Mouse (Mus musculus): Measurements from ENCODE around the gene Olfr68. TPM values are rescaled to one million over a fixed set of nuclear protein-coding genes. Genes with fewer than 3 reads are reported as not detected.
"Not testable (repeated sequence)": the region's sequence is repeated elsewhere in the genome, so short reads cannot be mapped to it uniquely, and the experiment has no call there.

Gene Olfr68
- not detected in 2 replicates for polyA plus RNA-seq (2015; fragmentation: Nextera tagmentation; extraction: Ambion mirVana)

DNA sequence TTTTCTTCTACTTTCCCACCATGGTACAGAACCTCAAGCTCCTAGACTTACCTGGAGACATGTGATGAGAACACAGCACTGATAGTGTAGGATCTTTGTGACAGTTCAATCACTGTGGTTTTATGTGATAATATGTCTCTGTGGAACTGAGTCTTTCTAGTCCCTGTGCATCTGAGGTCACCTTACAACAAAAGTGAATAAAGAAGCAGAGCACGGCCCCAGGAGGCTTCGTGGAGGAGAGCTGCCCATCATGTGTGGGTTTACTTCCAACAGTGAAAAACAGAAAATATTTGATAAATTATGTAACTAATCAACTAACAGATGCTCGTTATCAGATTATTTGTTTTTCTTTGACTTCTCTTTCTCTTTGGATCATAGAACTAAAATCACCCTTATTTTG is at the start of gene Olfr68:
TSS of gene Olfr68 (minus strand) at position 101 of the 400 bp plus-strand sequence.
- ATAC-seq: no peak
- 74% methylated on average over 3 of the region's 3 CpGs for WGBS
- no peak within 1 kb of the TSS for H3K4me2 ChIP-seq (replicated peaks)
- H3K9me3 ChIP-seq: no peaks in the 10 kb centered on the region
- no peaks in the 10 kb centered on the region for H3K36me3 ChIP-seq
- no peaks in the 10 kb centered on the region for H3K4me1 ChIP-seq (replicated peaks)
- no peak within 1 kb of the TSS for H3K27ac ChIP-seq
- no peaks in the 10 kb centered on the region for H3K27me3 ChIP-seq (replicated peaks)
- no peak within 1 kb of the TSS for H3K4me3 ChIP-seq (replicated peaks)
- no peak within 1 kb of the TSS for H3K9ac ChIP-seq

DNA sequence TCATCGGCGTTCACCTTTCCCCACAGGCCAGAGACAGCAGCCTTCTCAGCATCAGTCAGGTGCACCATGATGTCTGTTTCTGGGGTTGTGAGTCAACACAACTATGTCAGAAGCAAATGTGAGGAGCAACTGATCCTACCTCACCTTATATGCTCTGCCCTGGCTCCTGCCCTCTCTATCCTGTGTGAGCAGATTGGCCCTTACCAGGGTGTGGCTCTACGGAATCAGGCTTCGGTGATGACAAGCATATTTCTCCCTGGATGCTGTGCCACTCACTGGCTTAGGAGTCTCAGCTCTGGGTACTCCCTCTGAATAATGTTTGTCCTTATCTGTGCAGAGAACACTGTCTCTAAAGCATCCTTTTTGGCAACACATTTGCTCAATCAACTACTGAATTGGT is 48.3 kb upstream of the Olfr68 start, which contains the start of gene Hbb-bs:
TSS of gene Hbb-bs (minus strand) at position 289 of the 400 bp plus-strand sequence.
- no peaks in the 10 kb centered on the region for H3K27me3 ChIP-seq (replicated peaks)
- whole genome bisulfite sequencing: 90% methylated on average over 4 of the region's 4 CpGs
- no peaks in the 10 kb centered on the region for H3K9me3 ChIP-seq
- H3K36me3 ChIP-seq: no peaks in the 10 kb centered on the region
- H3K4me3 ChIP-seq (replicated peaks): no peak within 1 kb of the TSS
- H3K4me2 ChIP-seq (replicated peaks): no peak within 1 kb of the TSS
- no peak within 1 kb of the TSS for H3K27ac ChIP-seq
- H3K4me1 ChIP-seq (replicated peaks): no peaks in the 10 kb centered on the region
- peak; percentile 90 for ATAC-seq
- no peak within 1 kb of the TSS for H3K9ac ChIP-seq

DNA sequence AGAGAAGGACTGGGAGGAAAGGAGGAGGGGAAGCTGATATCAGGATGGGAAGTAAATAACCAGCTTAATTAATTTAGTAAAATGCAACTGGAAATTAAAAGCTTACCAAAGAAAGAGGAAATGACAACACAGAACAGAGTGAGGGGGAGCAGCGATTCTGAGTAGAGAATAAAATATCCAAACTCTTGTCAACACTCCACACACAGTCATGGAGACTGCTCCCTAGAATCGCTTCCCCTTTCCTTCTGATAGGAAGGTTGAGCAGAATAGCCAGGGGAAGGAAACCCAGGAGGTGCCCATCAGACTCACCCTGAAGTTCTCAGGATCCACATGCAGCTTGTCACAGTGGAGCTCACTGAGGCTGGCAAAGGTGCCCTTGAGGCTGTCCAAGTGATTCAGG is 47.6 kb upstream of the Olfr68 start:
- not testable (repeated sequence) for H3K27ac ChIP-seq; H3K27me3 ChIP-seq (replicated peaks); H3K4me3 ChIP-seq (replicated peaks); H3K4me2 ChIP-seq (replicated peaks); H3K9ac ChIP-seq; ATAC-seq; H3K36me3 ChIP-seq; H3K9me3 ChIP-seq; H3K4me1 ChIP-seq (replicated peaks)
- whole genome bisulfite sequencing: no CpG with 5 or more reads among the region's 2 CpGs

DNA sequence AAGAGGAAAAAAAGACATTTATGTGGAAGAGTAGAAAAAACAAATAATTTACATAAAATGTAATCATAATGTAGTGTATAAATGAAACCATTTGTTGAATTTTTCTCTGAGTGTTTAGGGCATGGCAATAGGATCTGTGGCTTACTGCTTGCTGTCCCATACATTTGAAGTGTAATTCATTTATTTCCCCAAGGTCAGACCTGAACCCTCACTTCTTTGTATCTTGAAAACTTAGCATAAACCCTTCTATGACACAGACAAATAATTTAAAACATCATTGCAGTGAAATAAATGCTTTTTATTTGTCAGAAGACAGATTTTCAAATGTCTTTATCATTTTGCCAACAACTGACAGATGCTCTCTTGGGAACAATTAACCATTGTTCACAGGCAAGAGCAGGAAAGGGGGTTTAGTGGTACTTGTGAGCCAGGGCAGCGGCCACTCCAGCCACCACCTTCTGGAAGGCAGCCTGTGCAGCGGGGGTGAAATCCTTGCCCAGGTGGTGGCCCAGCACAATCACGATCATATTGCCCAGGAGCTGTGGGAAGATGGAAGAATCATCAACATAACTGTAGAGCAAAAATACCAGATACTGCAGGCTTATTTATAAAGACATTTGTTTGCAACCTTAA is 46.9 kb upstream of the Olfr68 start:
- H3K4me1 ChIP-seq (replicated peaks): no peaks in the 10 kb centered on the region
- H3K9ac ChIP-seq: no peak overlapping the region
- H3K36me3 ChIP-seq: no peaks in the 10 kb centered on the region
- WGBS: 66% methylated on average over 3 of the region's 3 CpGs
- no peaks in the 10 kb centered on the region for H3K9me3 ChIP-seq
- H3K4me2 ChIP-seq (replicated peaks): no peak overlapping the region
- H3K27ac ChIP-seq: no peak overlapping the region
- no peak overlapping the region for H3K4me3 ChIP-seq (replicated peaks)
- peak; percentile 76; the same call in 1 of the 2 replicates for ATAC-seq
- H3K27me3 ChIP-seq (replicated peaks): no peaks in the 10 kb centered on the region

DNA sequence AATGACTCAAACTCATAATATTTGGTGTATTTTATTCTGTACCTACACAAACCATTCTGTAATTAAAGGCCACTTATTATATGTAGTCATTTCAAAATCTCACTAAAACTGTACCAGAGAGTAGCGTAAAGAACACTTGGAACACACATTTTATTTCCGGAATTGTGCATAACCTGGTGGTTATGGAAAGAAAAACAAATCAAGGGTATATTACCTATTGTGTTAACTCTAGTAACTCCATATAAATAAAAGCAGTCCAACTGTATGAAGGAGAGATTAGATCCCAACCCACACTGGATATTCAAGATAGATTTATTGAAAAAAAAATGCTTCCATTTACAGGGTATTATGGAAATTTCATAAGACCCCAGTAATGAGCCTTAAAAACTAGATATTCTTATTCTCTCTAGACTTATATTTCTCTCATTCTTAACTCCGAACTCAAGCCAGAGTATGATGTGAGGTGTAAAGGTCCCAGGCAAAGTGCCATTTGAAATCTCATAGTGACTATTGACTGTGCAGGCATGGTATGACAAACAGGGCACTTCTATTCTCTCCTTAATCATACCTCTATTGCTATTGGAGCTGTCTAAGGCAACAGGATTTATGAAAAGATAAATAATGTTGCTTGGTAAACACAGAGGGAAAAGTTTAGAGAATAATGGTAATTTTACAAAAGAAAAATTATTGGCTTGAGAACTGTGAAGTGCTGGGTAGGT is 46.2 kb upstream of the Olfr68 start:
- H3K9ac ChIP-seq: no peak overlapping the region
- WGBS: 87% methylated on average over 3 of the region's 3 CpGs
- no peaks in the 10 kb centered on the region for H3K4me1 ChIP-seq (replicated peaks)
- ATAC-seq: peak; percentile 84; the same call in 1 of the 2 replicates
- H3K9me3 ChIP-seq: no peaks in the 10 kb centered on the region
- H3K4me2 ChIP-seq (replicated peaks): no peak overlapping the region
- no peak overlapping the region for H3K27ac ChIP-seq
- no peaks in the 10 kb centered on the region for H3K36me3 ChIP-seq
- no peaks in the 10 kb centered on the region for H3K27me3 ChIP-seq (replicated peaks)
- no peak overlapping the region for H3K4me3 ChIP-seq (replicated peaks)

DNA sequence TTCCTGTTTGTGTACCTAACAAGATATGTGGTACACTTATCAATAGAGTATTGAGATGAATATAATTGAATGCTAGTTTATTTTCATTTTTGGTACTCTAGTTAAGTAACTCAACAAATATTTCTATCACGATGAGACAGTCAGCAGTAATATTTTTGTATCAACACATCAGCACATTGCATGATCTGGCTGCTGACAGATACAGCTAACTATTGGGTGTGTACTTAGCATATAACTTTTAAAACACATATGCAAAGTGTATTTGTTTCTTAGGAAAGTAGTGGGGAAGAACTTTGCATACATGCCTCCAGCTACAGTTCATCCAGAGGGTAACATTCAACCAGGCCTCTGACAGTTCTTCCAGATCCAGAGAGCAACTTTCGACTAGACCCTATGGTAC is 45.1 kb upstream of the Olfr68 start:
- no peak overlapping the region for H3K27ac ChIP-seq
- H3K4me1 ChIP-seq (replicated peaks): no peaks in the 10 kb centered on the region
- H3K27me3 ChIP-seq (replicated peaks): no peaks in the 10 kb centered on the region
- H3K9ac ChIP-seq: no peak overlapping the region
- H3K4me3 ChIP-seq (replicated peaks): no peak overlapping the region
- H3K4me2 ChIP-seq (replicated peaks): no peak overlapping the region
- 87% methylated on average over 2 of the region's 2 CpGs for WGBS
- ATAC-seq: no peak
- H3K36me3 ChIP-seq: no peaks in the 10 kb centered on the region
- no peaks in the 10 kb centered on the region for H3K9me3 ChIP-seq

DNA sequence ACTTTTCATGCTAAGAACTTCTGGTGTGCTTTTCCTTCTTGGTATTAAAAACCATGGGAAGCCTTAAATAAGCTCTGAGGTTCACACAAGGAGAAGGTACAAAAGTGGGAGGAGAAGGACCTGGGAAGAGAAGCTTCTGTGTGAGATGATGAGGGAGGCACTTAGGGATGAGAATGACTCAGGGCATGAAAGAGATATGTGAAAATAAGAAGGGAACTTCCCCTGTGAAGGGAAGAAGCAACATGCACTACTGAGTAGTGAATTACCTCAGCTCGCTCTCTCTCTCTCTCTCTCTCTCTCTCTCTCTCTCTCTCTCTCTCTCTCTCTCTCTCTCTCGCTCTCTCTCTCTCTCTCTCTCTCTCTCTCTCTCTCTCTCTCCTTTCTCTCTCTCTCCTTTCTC is 35.6 kb upstream of the Olfr68 start:
- H3K36me3 ChIP-seq; H3K27ac ChIP-seq; H3K9me3 ChIP-seq; H3K9ac ChIP-seq; H3K4me2 ChIP-seq (replicated peaks); H3K4me1 ChIP-seq (replicated peaks); H3K4me3 ChIP-seq (replicated peaks); H3K27me3 ChIP-seq (replicated peaks); ATAC-seq: not testable (repeated sequence)
- 89% methylated on average over 1 of the region's 2 CpGs for WGBS

DNA sequence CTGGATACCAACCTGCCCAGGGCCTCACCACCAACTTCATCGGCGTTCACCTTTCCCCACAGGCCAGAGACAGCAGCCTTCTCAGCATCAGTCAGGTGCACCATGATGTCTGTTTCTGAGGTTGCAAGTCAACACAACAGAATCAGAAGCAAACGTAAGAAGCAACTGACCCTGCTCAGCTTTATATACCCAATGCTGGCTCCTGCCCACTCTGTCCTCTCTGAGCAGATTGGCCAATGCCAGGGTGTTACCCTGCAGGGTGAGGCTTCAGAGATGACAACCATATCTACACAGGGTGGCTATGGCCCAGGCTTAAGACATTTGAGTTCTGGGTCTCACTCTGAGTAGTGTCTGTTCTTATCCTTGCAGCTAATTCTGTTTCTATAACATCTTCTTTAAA is 34.3 kb upstream of the Olfr68 start, which contains the start of gene Hbb-bt:
TSS of gene Hbb-bt (minus strand) at position 231 of the 400 bp plus-strand sequence.
- Histone ChIP-seq H3K27ac (no peak within 1 kb of the TSS), H3K4me1 (replicated peaks) (no peaks in the 10 kb centered on the region), H3K9ac (no peak within 1 kb of the TSS), H3K27me3 (replicated peaks) (no peaks in the 10 kb centered on the region), H3K4me2 (replicated peaks) (no peak within 1 kb of the TSS), H3K36me3 (no peaks in the 10 kb centered on the region), H3K4me3 (replicated peaks) (no peak within 1 kb of the TSS), H3K9me3 (no peaks in the 10 kb centered on the region)
- WGBS: 84% methylated on average over 3 of the region's 3 CpGs
- peak; percentile 73; the same call in 1 of the 2 replicates for ATAC-seq

DNA sequence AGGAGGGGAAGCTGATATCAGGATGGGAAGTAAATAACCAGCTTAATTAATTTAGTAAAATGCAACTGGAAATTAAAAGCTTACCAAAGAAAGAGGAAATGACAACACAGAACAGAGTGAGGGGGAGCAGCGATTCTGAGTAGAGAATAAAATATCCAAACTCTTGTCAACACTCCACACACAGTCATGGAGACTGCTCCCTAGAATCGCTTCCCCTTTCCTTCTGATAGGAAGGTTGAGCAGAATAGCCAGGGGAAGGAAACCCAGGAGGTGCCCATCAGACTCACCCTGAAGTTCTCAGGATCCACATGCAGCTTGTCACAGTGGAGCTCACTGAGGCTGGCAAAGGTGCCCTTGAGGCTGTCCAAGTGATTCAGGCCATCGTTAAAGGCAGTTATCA is 33.7 kb upstream of the Olfr68 start:
- H3K4me3 ChIP-seq (replicated peaks); H3K4me1 ChIP-seq (replicated peaks); H3K36me3 ChIP-seq; H3K27me3 ChIP-seq (replicated peaks); H3K9ac ChIP-seq; ATAC-seq; H3K4me2 ChIP-seq (replicated peaks); H3K9me3 ChIP-seq; H3K27ac ChIP-seq: not testable (repeated sequence)
- WGBS: no CpG with 5 or more reads among the region's 3 CpGs

DNA sequence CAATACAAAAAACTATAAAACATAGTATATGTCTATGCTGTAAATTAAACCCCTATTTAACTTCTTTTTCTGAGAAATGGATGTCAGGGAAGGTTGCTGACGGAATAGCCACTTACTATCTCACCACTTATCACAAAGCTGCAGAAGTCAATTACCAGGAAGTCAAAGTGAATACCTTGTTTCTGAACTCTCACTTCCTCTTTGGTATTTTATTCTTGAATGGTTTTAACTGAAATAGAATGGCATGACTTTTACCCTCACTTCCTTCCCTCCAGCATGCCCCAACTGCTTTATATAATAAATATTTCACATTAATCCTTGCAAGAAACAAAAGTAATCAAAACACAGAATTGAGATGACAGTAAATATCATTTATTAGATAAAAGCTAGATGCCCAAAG is 32.7 kb upstream of the Olfr68 start:
- no peak overlapping the region for H3K27ac ChIP-seq
- WGBS: 63% methylated on average over 1 of the region's 1 CpGs
- H3K4me3 ChIP-seq (replicated peaks): no peak overlapping the region
- ATAC-seq: no peak
- no peaks in the 10 kb centered on the region for H3K27me3 ChIP-seq (replicated peaks)
- H3K36me3 ChIP-seq: no peaks in the 10 kb centered on the region
- H3K9ac ChIP-seq: no peak overlapping the region
- no peaks in the 10 kb centered on the region for H3K4me1 ChIP-seq (replicated peaks)
- no peaks in the 10 kb centered on the region for H3K9me3 ChIP-seq
- H3K4me2 ChIP-seq (replicated peaks): no peak overlapping the region

DNA sequence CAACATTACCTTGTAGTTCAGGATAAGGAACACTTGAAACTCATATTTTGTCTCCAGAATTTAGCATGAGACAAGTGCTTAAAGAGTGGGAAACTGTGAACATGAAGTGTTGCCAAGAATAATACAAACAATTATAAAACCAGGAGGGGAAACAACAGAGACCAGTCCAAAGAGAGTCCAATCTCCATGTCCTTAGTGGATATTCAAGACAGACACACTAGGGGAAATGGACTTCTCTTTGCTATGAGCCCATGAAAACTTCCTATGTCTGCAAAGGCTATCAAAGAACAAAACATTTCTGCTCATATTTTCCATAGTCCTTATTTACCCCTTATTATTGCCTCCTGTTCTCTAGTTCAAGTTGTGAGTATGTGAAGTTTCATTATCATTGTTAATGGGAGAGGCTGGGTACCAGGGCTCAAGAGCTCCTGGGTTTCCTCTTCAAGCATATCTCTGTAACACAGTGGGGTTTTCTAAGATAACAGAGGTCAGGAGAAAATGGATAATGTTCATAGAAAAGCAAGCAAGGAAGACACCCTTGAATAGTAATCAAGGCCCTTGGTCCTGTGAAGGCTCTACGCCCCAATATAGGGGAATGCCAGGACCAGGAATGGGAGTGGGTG is 31.8 kb upstream of the Olfr68 start:
- no peaks in the 10 kb centered on the region for H3K4me1 ChIP-seq (replicated peaks)
- H3K9ac ChIP-seq: no peak overlapping the region
- no peak overlapping the region for H3K27ac ChIP-seq
- WGBS: 73% methylated on average over 1 of the region's 1 CpGs
- H3K4me2 ChIP-seq (replicated peaks): no peak overlapping the region
- ATAC-seq: peak; percentile 41; the same call in 1 of the 2 replicates
- no peak overlapping the region for H3K4me3 ChIP-seq (replicated peaks)
- H3K36me3 ChIP-seq: no peaks in the 10 kb centered on the region
- no peaks in the 10 kb centered on the region for H3K9me3 ChIP-seq
- H3K27me3 ChIP-seq (replicated peaks): no peaks in the 10 kb centered on the region

DNA sequence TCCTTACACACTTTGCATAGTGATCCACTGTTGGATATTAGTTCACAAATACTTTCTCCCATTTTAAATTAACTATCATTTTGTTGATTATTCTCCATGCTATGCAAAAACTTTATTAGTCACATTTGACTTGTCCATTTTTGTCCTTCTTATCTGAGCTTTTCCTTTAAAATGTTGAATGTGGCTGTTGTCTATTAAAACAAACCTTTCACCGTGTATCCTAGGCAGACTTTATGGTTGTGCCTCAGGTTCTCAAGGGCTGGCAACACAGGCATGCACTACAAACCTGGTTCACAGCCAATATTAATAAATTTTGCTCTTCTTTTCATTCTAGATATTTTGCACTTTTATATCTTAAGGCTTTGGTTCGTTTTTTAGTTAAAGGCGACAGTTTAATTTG is 31.2 kb upstream of the Olfr68 start:
- Histone ChIP-seq H3K27me3 (replicated peaks) (no peaks in the 10 kb centered on the region), H3K4me2 (replicated peaks) (no peak overlapping the region), H3K27ac (no peak overlapping the region), H3K9me3 (no peaks in the 10 kb centered on the region), H3K36me3 (no peaks in the 10 kb centered on the region), H3K4me3 (replicated peaks) (no peak overlapping the region), H3K4me1 (replicated peaks) (no peaks in the 10 kb centered on the region), H3K9ac (no peak overlapping the region)
- ATAC-seq: no peak
- 77% methylated on average over 3 of the region's 3 CpGs for WGBS

Data from intestine, embryonic 15.5 days (tissue).